Mouse (Mus musculus) erythroblast, embryonic 14.5 days (primary cell): Measurements from ENCODE around the gene Gm28048.

ENCODE experiments used
- GATA1 ChIP-seq: IDR thresholded peaks from 2 replicates; pipeline ENCODE4 v1.6.1; 2012; ENCODE audit warnings: low read length, inconsistent platforms, mixed read lengths
- TAL1 ChIP-seq: IDR thresholded peaks from 3 replicates; pipeline ENCODE4 v1.6.1; 2012; ENCODE audit warnings: low read length, inconsistent platforms, mixed read lengths

- TF ChIP-seq GATA1 (no peak), TAL1 (no peak)
These were observed 142.4 kb downstream of the Gm28048 start for GRCm38 (mm10) chr11:22839456-22839855.
